Mouse (Mus musculus) liver (tissue): ENCODE data around the gene Top2a.

Experiments
- DNase-seq: peaks from one replicate; pipeline ENCODE4 v3.0.0-alpha.2; 2020; ENCODE audit warnings: mixed read lengths

Gene Top2a

DNA sequence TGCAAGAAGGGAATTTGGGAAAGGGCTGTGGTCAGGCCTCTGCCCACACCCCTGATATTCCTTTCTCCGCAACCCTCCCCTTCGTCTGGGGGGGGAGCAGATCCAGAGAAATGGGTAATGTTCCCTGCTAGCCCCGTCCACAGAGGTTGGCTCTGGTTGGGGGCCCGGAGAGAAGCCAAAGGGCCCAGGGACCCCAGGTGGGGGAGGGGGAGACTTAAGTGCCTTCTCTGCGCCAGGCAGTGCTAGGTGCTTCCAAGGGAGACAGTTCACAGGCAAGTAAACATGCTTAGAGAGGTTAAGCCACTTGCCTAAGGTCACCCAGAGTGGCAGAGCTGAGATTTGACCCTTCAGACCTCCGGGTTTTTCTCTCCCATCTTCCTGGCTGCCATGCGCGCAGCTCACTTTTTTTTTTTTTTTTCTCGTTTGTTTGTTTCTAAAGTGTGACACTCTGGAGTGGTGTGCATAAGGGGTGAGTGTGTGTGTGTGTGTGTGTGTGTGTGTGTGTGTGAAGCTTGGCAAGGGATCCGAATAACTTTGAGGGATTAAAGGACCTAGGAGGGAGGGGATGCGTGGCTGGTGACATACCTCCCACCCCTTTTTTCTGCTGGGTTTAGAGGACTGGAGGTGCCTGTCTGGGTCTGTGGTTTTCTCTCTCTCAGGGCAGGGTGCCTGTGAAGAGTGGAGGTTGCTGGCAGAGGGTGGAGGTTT is 78.9 kb downstream of the Top2a start:
- no peak for DNase-seq

GRCm38 (mm10) chr11:98943741-98944461 is 80.1 kb downstream of the Top2a start:
- DNase-seq, result no peak
